Mouse (Mus musculus) intestine, embryonic 16.5 days (tissue): ENCODE measurements around the gene Gm9970. TPM values are rescaled to one million over a fixed set of nuclear protein-coding genes. Genes with fewer than 3 reads are reported as not detected.

ENCODE experiments used
- ATAC-seq: fragments of 200-750 bp; cut with Nextera tagmentation; 2 replicates; pipeline ENCODE4 v1.8.0; 2017; ENCODE audit warnings: moderate TSS enrichment, moderate library complexity
- H3K27ac ChIP-seq: fragments of 300-500 bp; sonication (generic); 2 replicates; pipeline ENCODE4 v1.5.1; 2014; ENCODE audit warnings: mild to moderate bottlenecking, low read length
- H3K27me3 ChIP-seq: fragments of 300-500 bp; sonication (generic); replicated peaks from 2 replicates; pipeline ENCODE4 v1.6.1; 2014; ENCODE audit warnings: low read length, control low read depth, mixed read lengths; ENCODE audit not compliant: control insufficient read depth, insufficient read depth
- H3K36me3 ChIP-seq: fragments of 300-500 bp; sonication (generic); 2 replicates; pipeline ENCODE4 v1.6.1; 2014; ENCODE audit warnings: low read length, control low read depth; ENCODE audit not compliant: control insufficient read depth, insufficient read depth
- H3K4me1 ChIP-seq: fragments of 300-500 bp; sonication (generic); 2 replicates; pipeline ENCODE4 v1.6.1; 2014; ENCODE audit warnings: low read length, control low read depth, mixed read lengths; ENCODE audit not compliant: control insufficient read depth, insufficient read depth
- H3K4me2 ChIP-seq: fragments of 300-500 bp; sonication (generic); 2 replicates; pipeline ENCODE4 v1.6.1; 2014; ENCODE audit warnings: low read depth, low read length, control low read depth
- H3K4me3 ChIP-seq: fragments of 300-500 bp; sonication (generic); 2 replicates; pipeline ENCODE4 v1.5.1; 2014; ENCODE audit warnings: mild to moderate bottlenecking, low read length
- H3K9ac ChIP-seq: fragments of 300-500 bp; sonication (generic); 2 replicates; pipeline ENCODE4 v1.6.1; 2014; ENCODE audit warnings: low read depth, low read length
- H3K9me3 ChIP-seq: fragments of 300-500 bp; sonication (generic); 2 replicates; pipeline ENCODE4 v1.6.1; 2016; ENCODE audit warnings: low read length, control low read depth; ENCODE audit not compliant: control insufficient read depth
- WGBS: fragments of 180-500 bp; shearing (Covaris S2); extraction: QIAGEN DNeasy Blood & Tissue Kit; methylation state at CpG from one replicate; pipeline ENCODE4 v1.1.7; 2014; 5-methylcytosine and 5-hydroxymethylcytosine counted together
- polyA plus RNA-seq: library from polyadenylated mRNA; unstranded; fragments of >200 nt; fragmentation: Nextera tagmentation; extraction: Ambion mirVana; gene quantifications from 2 replicates; pipeline ENCODE4 v1.2.1, GENCODE M21; 2015

Gene Gm9970
- polyA plus RNA-seq, 1 experiment from 2014 or later: 0.27 TPM

DNA sequence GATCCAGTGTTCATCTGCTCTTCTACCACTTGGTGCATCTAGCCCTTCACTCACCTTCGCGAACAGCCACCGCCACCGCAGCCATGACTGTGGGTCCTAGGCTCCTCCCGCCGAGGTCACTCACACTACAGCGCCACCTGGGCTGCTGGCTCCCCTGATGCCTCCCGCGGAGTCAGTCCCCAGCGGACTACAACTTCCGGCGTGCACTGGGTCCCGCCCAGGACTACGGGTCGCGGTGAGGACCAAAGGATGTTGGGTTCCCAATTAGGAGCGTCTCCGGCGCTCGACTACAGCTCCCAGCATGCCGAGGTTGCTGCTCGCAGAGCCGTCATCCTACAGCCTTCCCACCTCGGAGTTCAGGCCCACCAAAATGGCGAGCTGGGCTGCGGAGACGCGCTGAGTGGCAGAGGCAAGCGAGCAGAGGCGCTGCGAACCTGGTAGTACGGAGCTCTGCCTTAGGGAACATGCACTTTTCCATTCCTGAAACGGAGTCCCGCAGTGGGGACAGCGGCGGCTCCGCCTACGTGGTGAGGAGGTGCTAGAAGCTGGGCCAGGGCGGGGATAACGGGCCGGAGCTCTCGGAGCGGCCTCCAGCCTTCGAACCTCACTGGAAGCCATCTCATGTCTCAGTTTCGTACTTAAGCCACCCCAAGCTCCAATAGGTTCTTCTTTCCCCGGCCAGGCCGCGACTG, 47.9 kb downstream of the Gm9970 start, which contains the start of the genes Snx17 and Eif2b4:
Gene Snx17, plus strand, starts transcription at position 289 of the 692 bp plus-strand sequence.
Gene Eif2b4, minus strand, starts transcription at position 492 of the 692 bp plus-strand sequence.
- peaks cover 23% of the 10 kb centered on the region for H3K4me1 ChIP-seq
- peak within 1 kb of the TSS; percentile 88 for H3K27ac ChIP-seq
- peak; percentile 98 for ATAC-seq
- peak within 1 kb of the TSS; percentile 87 for H3K4me2 ChIP-seq
- H3K9ac ChIP-seq: peak within 1 kb of the TSS; percentile 88
- peaks cover 33% of the 10 kb centered on the region for H3K36me3 ChIP-seq
- no peaks in the 10 kb centered on the region for H3K9me3 ChIP-seq
- WGBS: under 1% methylated on average over 48 of the region's 48 CpGs
- peak within 1 kb of the TSS; percentile 71 for H3K4me3 ChIP-seq
- H3K27me3 ChIP-seq: no peaks in the 10 kb centered on the region

DNA sequence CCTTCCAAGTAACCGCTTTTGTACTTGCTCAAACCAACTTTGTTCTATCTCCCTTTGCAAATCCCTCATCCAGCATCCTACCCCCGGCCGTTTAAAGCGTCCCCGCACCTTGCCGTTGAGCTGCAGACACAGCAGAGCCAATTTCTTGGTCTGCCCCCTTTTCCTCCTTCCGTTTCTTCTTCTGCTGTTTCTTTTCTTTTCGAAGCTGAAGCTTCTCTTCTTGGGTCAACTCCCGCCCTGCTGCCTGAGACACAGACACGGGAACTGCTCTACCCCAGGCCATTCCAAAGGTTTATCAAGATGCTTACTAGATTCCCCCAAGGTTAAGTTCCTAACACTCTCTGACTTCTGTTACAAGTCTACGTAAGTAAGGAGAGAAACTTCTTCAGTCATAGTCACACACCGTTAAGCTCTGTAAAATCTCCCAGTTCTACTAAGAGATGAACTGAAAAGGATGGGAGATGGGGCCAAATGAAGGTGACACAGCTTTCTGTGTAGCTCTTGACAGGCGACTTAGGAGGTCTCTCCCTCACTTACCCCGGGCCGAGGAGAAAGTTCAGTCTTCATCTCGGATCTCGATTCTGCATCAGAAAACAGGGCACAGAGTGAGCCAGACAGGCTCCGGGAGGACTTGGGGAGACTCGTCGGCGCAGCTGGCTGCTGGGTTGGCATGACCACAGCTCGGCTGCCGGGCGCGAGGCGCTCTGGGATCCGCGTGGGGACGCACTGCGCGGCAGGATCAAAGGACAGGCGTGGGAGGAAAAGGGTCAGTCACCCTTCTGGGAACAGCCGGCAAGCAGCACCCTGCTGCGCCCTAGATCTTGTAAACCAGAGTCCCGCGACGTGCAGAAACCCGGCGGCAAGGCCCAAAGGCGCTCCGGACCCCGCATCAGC, 48.7 kb downstream of the Gm9970 start:
- Histone ChIP-seq H3K36me3 (peaks cover 32% of the 10 kb centered on the region), H3K27me3 (no peaks in the 10 kb centered on the region), H3K27ac (peak overlapping the region; percentile 88), H3K4me1 (peaks cover 23% of the 10 kb centered on the region), H3K4me3 (peak overlapping the region; percentile 71), H3K9me3 (no peaks in the 10 kb centered on the region), H3K9ac (peak overlapping the region; percentile 88), H3K4me2 (peak overlapping the region; percentile 87)
- WGBS: 11% methylated on average over 42 of the region's 42 CpGs
- peak; percentile 76 for ATAC-seq

Other genes with a start within 250 kb of the Gm9970 start
- 180 and 190 TPM in 2 replicates for gene Atraid, start 192.9 kb downstream of the Gm9970 start, polyA plus RNA-seq
- 18.8 TPM in 2 replicates for gene Slc5a6, start 192.3 kb downstream of the Gm9970 start, polyA plus RNA-seq
- 16.8 and 18.2 TPM in 2 replicates for gene Cad, start 186.5 kb downstream of the Gm9970 start, polyA plus RNA-seq
- not detected in 2 replicates for gene Dnajc5g, start 134.9 kb downstream of the Gm9970 start, polyA plus RNA-seq
- gene Slc30a3, start 133.0 kb downstream of the Gm9970 start, polyA plus RNA-seq: 0.12 and 0.15 TPM in 2 replicates
- gene Trim54, start 124.5 kb downstream of the Gm9970 start, polyA plus RNA-seq: not detected in 2 replicates
- not detected in 2 replicates for gene Ucn, start 102.4 kb downstream of the Gm9970 start, polyA plus RNA-seq
- 80.3 and 84.4 TPM in 2 replicates for gene Mpv17, start 87.0 kb downstream of the Gm9970 start, polyA plus RNA-seq
- gene Gm29609, start 61.3 kb downstream of the Gm9970 start, polyA plus RNA-seq: 1.1 TPM in 2 replicates
- 56.4 and 60.3 TPM in 2 replicates for gene Gtf3c2, start 61.1 kb downstream of the Gm9970 start, polyA plus RNA-seq
- 143 and 149 TPM in 2 replicates for gene Snx17, start 48.0 kb downstream of the Gm9970 start, polyA plus RNA-seq
- gene Eif2b4, start 47.8 kb downstream of the Gm9970 start, polyA plus RNA-seq: 67.1 and 67.6 TPM in 2 replicates
- 5.5 and 6.0 TPM in 2 replicates for gene Zfp513, start 38.9 kb downstream of the Gm9970 start, polyA plus RNA-seq
- 110 and 122 TPM in 2 replicates for gene Ppm1g, start 20.5 kb downstream of the Gm9970 start, polyA plus RNA-seq
- gene Nrbp1, start 368 bp downstream of the Gm9970 start, polyA plus RNA-seq: 132 and 140 TPM in 2 replicates
- 70.1 and 71.1 TPM in 2 replicates for gene Krtcap3, start 10.5 kb upstream of the Gm9970 start, polyA plus RNA-seq
- gene Ift172, start 49.9 kb upstream of the Gm9970 start, polyA plus RNA-seq: 19.5 and 21.5 TPM in 2 replicates
- gene Fndc4, start 54.8 kb upstream of the Gm9970 start, polyA plus RNA-seq: 18.3 and 19.3 TPM in 2 replicates
- 0.80 and 1.2 TPM in 2 replicates for gene Gckr, start 56.2 kb upstream of the Gm9970 start, polyA plus RNA-seq
- gene Zfp512, start 211.2 kb upstream of the Gm9970 start, polyA plus RNA-seq: 28.9 and 31.2 TPM in 2 replicates
- 0.09 TPM in 1 of 2 replicates, not detected in the other for gene 4930548H24Rik, start 244.5 kb upstream of the Gm9970 start, polyA plus RNA-seq